Mouse (Mus musculus): ENCODE results near the gene Gm29289.
"Not testable (repeated sequence)": the region's sequence is repeated elsewhere in the genome, so short reads cannot be mapped to it uniquely, and the experiment has no call there.

Gm29289 gene

GRCm38 (mm10) chrY:2932282-2932681, at the start of gene Gm29289:
TSS of gene Gm29289 (plus strand) at chrY:2932582.
- DNase-seq (ENCODE audit: low spot score in 2 of 2): not testable (repeated sequence)

GRCm38 (mm10) chrY:2900689-2901088, 31.7 kb upstream of the Gm29289 start, which contains the start of gene Gm10352:
TSS of gene Gm10352 (plus strand) at chrY:2900989.
- not testable (repeated sequence) for DNase-seq (ENCODE audit: low spot score in 2 of 2)
